Mouse (Mus musculus): ENCODE measurements around the gene Xpnpep2.

- no peak for TF ChIP-seq TAL1 (IDR thresholded peaks at IDR 0.05; ENCODE audit: low read length)
- TF ChIP-seq GATA1 (IDR thresholded peaks at IDR 0.05; ENCODE audit: low read length): no peak
Measured at GRCm38 (mm10) chrX:48103256-48103655, 5.3 kb upstream of the Xpnpep2 start.

Measured in erythroblast, embryonic 14.5 days (primary cell).